Mouse (Mus musculus): ENCODE measurements at regions not wholly inside any gene's neighbourhood (a gene's known extent, or its start where the extent isn't known, plus 50 kb on each side); places are given as distances from the start of the nearest gene placed in this dataset.
A peak's percentile ranks its signal among the peaks of the same experiment; 100 is the strongest.

DNA sequence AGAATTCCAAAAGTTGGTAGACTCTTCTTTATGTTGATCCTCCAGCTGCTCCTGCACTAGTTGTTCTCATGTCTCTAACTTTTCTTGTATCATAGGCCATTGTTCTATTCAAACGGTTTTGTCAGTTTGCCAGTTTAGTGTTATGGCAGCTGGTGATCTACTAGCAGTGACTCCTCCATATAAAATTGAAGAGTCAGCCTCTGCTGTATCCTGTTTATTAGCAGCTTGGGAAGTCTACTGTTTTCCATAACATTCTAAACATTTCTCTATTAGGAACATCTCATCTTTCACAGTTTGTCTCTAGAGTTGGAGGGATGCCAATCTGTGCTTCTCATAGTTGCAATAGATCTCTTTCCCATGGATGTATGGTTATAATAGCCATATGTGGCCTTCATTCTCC lies 58.6 kb downstream of the Drd1 start:
- DNase-seq (ENCODE audit: extremely low read depth, insufficient read length, low spot score) = no peak

GRCm38 (mm10) chr13:53992863-53993451 lies 62.5 kb downstream of the Drd1 start:
- no peak for DNase-seq (ENCODE audit: extremely low read depth, insufficient read length, low spot score)

DNA sequence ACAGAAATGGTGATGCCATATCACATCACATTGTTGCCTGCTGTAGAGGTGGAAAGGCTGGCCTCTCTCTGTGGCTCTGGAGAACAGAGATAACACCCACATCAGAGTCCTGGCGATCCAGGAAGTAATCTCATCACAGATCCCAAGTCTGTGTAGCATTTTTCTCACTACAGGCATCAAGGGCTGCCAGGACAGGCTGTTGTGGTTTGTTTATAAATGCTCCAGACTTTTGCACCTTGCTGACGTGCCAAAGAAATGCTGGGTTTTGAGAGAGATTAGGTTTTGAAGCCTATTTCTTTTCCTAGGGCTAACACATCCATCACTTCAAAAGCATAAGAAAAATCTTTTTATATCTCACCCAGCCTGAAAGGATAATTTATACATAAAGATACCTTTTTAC lies 76.3 kb downstream of the Drd1 start:
- DNase-seq (ENCODE audit: extremely low read depth, insufficient read length, low spot score) = no peak

DNA sequence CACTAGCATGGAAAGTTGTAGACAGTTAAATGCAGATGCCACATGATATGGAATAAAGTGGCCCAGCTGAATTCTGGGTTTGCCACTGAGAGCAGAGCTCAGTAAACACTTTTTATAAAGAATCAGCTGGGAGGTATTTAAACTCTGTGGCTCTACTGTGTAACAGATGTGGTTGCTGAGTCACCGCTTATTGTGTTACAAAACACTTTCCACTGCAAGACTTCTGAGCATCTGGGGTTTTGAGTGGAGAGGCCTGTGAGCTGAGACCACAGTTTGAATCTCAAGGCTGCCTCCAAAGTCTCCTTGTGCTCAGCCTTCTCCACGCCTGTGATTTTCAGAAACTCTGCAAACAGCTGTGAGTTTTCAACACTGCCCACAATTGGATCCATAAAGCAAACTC lies 86.1 kb downstream of the Drd1 start:
- peak; percentile 32 for DNase-seq (ENCODE audit: extremely low read depth, insufficient read length, low spot score)

DNA sequence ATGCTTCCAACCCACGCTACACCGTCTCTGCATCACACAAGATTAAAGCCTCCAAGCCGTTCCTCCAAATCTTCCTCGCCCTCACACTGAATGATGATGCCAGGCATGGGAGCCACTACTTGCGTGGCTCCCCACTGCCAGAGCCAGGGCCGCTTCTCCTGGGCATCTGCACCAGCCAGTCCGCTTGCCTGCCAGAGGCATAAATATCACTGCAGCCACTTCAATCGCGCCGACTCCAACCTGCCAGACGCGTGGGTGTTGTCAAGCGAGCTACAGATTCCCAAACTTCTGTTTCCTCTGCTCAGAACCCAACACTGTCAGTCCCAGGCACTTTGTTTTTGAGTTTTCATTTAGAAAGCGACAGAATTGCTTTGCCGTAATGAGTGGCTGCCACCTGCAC lies 99.3 kb downstream of the Drd1 start:
- DNase-seq (ENCODE audit: extremely low read depth, insufficient read length, low spot score) = no peak

- no peak for DNase-seq (ENCODE audit: extremely low read depth, insufficient read length, low spot score)
Observed at GRCm38 (mm10) chr13:53948056-53948455, 107.4 kb downstream of the Drd1 start.

DNA sequence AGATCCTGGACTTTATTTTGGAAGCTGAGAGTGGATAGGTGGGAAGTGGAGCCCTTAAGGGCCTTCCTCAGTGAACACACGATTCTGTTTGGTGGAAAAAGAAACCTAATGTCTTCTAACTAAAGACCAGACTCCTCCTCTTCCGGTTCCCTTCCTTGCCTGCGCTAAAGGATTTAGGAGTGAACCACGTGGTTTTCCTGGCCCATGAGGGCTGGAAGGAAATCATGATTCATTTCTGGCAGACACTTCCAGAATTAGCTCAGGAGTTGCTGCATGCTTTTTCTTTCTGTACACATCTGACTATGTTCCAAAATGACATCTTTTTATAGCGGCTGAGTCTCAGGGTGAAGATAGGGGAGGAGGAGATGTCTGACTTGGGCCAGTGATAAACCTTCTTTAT lies 109.8 kb downstream of the Drd1 start:
- DNase-seq (ENCODE audit: extremely low read depth, insufficient read length, low spot score) = peak; percentile 58

GRCm38 (mm10) chr13:53941005-53941747 lies 114.3 kb downstream of the Drd1 start:
- DNase-seq (ENCODE audit: extremely low read depth, insufficient read length, low spot score) = no peak

DNA sequence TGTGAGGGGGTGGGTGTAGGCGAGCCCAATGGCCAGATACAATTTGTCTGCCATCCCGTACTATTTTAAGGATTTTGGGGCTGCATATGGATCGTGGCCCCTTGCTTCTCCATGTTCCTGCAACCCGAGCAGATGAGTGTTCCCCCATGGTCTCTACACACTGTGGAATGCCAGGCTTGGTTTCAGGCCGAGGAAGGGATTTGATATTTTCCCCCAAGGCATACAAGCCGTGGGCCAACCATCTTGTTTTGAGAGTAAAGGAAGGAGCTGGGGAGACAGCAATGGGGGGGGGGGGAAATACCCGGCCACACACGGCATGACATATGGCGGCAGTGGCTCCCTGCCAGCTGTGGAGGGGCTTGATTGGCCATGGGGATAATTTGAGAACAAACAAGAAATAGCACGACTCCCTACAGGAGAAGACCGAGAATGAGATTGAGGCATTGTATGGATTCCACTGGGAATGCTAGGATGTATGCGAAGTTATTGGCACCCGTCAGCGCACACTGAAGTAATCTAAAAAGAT lies 120.3 kb downstream of the Drd1 start:
- no peak for DNase-seq (ENCODE audit: extremely low read depth, insufficient read length, low spot score)

DNA sequence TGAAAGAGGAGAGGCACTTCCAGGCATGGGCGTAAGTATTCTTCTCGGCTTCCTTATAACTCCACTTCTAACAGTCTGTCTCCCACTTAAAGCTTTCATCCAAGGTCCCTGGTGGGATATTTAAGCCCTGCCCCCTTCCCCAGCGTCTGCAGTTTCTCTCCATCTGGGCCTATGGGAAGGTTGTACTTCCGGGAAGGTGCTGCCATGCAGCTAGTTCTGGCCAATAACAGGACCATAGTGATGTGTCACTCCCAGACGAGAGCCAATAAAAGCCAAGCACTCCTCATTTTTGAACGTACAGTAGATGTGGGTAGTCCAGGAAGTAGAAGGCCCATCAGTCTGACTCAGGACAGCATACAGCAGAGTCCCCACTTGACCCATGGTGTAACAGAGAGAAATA lies 121.0 kb downstream of the Drd1 start:
- DNase-seq (ENCODE audit: extremely low read depth, insufficient read length, low spot score) = no peak

- DNase-seq (ENCODE audit: extremely low read depth, insufficient read length, low spot score) = no peak
Observed at GRCm38 (mm10) chr13:53926128-53926527, 129.4 kb downstream of the Drd1 start.

GRCm38 (mm10) chr13:53924433-53924832 lies 131.1 kb downstream of the Drd1 start:
- no peak for DNase-seq (ENCODE audit: extremely low read depth, insufficient read length, low spot score)

DNA sequence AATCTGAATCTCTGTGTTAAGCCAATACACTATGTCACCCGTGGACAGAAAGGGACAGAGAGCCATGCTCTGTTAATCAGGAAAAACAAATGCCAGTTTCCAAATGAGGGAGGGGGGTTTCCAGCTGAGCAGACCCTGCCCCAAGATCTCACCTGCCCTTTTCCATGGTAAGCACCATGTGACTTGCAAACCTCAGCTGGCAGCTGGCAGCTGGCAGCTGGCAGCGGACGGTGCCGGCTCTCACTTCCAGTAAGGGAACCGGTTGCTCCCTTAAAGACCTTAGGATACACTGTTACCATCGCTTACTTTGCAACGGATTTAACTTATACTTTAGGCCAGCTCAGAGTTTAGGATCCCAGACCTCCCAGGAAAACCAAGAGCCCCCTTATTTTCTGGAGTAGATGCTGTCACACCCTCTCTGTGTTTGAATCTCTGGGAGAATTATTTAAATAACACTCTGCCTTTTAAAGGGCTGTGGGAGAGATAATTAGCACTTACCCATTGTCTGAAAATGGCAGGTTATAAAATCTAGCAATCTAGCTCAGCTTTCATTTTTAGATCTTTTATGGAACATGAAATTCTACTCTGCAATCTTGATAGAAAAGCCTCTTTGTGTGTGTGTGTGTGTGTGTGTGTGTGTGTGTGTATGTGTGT lies 131.7 kb downstream of the Drd1 start:
- DNase-seq (ENCODE audit: extremely low read depth, insufficient read length, low spot score) = no peak

DNA sequence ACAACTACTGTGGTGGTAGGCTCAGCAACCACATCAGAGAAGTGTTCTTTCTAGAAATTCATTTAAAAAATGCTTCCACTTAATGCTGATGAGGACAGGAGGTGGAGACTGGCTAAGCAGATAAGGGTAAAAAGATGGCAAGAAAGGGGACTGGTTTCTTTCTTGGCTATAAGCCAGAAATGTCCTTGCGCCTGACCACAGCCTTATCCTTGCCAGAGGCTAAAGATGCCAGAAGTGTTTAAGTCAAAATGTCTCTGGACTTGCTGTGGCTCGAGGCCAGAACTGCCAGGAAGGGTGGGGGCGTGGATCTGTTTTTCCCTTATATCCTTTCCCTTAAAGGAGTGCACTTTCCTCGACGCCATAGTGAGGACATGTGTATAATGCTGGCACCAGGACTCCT lies 133.7 kb downstream of the Drd1 start:
- no peak for DNase-seq (ENCODE audit: extremely low read depth, insufficient read length, low spot score)

DNA sequence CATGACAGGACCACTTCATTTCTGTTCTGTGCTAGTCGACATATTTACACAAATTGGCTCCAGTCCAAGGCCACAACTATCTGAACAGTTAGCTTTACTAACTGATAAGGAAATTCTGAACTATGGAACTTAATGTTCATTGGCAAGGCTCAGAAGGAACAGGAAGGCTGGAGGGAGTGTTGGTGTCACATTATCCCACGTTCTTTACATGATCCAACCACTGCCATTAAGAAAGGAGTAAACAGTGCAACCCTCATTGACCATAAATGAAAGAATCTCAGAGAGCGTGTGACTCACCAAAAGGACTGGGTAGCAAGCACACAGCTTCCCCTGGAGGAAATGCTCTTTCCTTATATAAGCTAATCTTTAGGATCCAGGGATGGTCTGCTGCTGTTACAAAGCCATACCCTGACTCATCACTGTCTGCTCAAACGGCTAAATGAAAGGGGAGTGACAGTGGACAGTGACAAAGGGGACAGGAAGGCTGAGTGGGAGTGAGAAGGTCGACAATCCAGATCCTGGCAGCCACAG lies 135.6 kb downstream of the Drd1 start:
- peak; percentile 27 for DNase-seq (ENCODE audit: extremely low read depth, insufficient read length, low spot score)

DNA sequence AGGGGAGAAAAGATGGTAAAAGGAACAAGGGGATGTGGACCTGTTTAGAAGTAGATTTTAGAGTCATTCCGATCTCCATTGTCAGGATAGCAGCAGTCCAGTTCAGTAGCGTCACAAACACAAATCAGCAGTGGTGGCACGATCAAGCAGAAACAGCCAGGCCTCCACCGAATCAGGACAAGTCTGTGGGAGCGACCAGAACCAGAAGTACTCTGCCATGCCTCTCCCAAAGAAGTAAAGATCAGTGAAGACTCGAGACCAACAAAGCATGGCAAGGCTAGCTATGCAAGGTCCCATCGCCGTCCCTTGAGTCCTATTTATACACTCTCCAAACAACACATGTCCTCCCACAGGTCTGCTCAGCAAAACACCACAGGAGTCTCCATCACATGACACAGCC lies 140.0 kb downstream of the Drd1 start:
- DNase-seq (ENCODE audit: extremely low read depth, insufficient read length, low spot score) = no peak

DNA sequence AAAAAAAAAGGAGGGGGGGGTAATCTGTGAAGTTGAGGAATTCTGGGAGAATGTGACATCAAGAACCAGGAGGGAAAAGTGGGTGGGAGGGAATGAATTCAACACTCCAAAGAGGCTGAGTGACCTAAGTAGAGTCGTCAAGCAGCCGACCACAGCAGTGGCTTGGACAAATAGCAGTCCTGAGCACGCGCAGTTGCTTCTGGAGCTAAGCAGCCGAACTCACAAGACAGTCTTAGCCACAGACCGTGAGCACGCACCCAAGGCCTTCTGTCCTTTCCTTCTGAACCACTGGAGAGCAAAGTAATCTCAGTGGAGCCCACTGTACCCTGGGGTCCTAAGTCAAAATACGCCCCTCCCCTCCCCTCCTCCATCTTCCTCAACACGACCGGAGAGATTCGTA lies 141.1 kb downstream of the Drd1 start:
- DNase-seq (ENCODE audit: extremely low read depth, insufficient read length, low spot score) = no peak

DNA sequence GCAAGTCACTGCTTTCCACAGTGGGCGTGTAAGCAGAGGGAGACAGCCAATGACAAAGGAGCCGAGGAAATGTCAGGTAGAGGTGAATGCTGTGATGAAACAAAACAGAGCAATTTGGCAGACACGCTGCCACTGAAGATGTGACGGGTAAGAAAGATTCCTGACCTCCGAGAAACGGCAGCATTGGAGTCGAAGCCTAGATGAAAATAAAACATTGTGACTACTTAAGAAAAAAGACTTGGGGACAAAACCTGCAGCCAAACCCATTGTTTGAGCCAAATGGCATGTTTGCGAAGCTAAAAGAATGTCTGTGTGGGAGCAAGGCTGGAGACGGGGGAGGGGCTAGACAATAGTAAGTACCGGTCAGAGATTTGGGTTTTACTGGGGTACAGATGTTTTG lies 142.0 kb downstream of the Drd1 start:
- no peak for DNase-seq (ENCODE audit: extremely low read depth, insufficient read length, low spot score)

DNA sequence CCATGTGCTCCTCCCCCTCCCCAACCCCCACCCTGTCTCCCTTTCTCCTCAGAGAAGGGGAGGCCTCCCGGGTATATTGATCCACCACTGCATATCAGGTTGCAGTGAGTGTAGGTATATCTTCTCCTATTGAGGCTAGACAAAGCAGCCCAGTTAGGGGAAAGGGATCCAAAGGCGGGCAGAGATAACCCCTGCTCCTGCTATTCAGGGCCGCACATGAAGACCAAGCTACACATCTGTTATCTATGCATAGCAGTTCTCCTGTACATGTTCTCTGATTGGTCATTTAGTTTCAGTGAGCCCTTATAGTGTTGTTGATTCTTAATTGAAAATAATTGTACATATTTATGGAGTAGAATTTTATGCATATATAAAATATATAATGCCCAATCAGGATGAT lies 143.7 kb downstream of the Drd1 start:
- DNase-seq (ENCODE audit: extremely low read depth, insufficient read length, low spot score) = no peak

- DNase-seq (ENCODE audit: extremely low read depth, insufficient read length, low spot score) = no peak
Observed at GRCm38 (mm10) chr13:53911261-53911660, 144.2 kb downstream of the Drd1 start.

DNA sequence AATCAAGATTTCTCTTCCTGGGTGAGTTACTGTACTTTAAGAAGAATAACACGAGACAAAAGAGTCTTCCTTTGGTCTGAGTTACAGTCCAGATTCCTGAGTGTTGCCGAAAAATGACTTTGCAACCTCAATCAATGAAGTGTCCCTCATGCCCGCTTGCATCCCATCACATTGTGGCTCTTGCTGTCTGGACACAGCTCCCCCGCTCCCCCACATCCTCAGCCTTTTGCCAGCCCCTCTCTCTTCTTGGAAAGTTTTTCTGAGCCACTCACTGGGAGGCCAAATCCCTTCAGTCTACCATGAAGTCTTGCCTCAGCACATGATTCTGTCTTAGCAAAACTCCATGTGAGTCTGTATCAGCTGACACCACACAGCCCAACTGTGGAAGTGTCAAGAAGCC lies 145.3 kb downstream of the Drd1 start:
- no peak for DNase-seq (ENCODE audit: extremely low read depth, insufficient read length, low spot score)

DNA sequence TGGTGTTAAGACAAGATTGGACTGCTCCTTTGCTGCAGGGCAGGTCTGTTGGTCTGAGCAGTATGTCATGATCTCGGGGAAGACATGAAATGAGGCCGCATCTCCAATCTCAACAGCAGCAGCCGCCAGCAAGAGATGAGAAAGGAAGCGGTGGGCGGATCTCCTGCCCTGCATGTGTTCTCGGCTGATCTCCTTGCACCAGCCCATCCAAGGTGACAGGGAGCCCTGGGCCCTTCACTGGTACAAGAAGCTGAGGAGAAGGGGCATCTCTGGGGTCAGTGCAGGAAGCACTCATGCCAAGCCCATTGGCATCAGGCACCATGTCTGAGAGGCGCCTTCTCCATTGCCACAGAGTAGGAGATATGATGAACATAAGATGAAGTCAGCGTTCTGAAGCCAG lies 151.0 kb downstream of the Drd1 start:
- DNase-seq (ENCODE audit: extremely low read depth, insufficient read length, low spot score) = no peak

All from 3134 (cell line).